Mouse (Mus musculus) cerebellum, adult 9-10 months (tissue): ENCODE data around the gene Aldh1a2.
A peak's percentile ranks its signal among the peaks of the same experiment; 100 is the strongest.

Experiments used
- DNase-seq: peaks from one replicate; pipeline ENCODE4 v3.0.0; 2022

Aldh1a2 gene

DNA sequence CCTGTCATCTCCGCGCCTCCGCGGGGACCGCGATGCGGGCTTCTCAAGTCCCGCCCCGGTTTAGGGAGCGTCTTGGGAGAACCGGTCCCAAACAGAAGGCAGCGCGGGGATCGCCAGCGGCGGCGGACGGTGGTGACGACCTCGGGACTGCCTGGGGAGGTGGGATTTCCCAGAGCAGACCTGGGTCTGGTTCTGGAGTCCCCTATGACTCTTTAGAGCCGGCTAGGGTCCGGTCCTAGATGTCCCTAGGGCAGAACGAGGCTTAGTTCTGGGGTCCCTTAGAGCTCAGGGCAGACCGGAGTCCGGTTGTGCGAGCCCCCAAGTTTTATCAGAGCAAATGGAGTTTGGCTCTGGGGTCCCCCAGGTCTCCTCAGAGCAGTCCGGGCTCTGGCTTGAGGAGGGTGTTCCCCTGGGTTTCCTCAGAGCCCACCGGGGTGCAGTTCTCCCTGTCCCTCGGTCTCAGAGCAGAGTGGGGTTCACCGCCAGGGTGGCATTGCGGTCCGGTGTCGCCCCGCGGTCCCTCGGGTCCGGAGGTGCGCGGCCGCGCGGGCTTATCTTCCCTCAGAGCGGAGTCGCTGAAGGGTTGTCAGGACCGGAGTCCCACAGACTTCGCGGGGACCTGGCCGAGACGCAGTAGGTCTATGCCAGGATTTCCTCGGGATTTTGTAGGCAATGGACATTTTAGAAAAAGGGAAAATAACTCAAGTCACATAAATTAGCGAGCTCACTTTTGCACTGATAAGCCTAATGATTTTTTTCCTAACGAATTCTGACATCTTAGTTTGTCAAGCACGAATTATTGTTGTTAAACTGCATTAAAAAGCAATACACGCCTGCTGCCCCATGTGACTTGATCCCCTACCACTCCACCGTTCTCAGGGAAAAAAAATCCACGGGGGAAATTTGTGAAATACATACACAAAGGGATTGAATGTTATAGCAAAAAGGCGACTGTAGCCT, 727 bp downstream of the Aldh1a2 start:
- DNase-seq, result no peak

DNA sequence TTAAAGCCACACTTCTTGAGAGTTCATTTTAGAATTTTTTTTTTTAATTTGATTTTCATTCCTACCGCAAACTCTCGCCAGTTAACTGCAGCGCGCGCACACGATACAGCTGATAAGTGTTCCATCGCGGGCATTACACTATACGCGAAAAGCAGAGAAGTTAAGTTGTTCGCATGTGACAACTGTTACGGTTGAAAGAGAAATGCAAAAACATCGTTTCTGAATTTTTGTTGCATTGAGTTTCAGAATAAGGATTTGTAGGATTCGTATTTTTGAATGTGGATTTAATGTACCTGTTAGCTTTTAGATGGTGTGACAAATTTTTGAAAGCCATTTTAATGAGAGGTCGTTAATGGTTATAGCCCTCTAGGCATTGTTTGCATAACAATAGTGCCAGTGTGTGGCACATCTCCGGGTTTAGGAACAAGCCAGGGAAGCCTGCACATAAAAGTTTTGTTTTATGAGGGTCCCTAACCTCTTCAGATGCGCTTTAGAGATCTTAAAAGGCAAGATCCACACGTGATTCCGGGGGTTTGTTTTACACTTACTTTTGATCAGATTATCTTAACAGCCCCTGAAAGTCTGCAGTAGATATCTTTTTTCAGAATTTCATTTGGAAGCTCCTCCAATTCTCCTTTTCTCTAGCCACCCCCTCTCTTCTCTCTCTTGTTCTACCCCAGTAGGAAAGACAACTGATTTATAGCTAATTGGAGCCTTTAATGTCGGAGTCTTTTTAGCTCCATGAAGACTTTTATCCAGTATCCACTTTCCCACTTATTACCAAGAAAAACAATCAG, 1.6 kb downstream of the Aldh1a2 start:
- no peak for DNase-seq

- no peak for DNase-seq
Measured at GRCm38 (mm10) chr9:71217793-71218095, 2.2 kb downstream of the Aldh1a2 start.

DNA sequence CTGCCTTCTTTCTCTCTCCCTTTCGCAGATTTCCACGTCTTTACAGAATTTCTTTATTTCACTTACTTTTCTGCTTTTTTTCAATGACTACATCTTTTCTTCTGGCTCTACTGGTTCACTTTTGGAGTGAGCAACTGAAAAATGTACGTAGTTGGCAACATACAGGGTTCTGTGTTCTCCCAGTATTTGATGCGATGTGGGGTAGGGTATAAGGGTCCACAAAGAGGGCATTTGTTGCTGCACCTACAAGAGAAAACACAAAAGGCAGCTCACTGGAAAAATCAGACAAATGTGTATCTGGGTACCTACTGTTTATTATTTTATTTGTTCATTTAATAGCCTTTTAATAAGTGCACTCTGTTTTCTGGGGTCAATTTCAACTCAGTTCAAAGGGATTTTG, 3.6 kb downstream of the Aldh1a2 start:
- DNase-seq, result no peak

- DNase-seq, result no peak
Measured at GRCm38 (mm10) chr9:71220401-71220800, 4.8 kb downstream of the Aldh1a2 start.

DNA sequence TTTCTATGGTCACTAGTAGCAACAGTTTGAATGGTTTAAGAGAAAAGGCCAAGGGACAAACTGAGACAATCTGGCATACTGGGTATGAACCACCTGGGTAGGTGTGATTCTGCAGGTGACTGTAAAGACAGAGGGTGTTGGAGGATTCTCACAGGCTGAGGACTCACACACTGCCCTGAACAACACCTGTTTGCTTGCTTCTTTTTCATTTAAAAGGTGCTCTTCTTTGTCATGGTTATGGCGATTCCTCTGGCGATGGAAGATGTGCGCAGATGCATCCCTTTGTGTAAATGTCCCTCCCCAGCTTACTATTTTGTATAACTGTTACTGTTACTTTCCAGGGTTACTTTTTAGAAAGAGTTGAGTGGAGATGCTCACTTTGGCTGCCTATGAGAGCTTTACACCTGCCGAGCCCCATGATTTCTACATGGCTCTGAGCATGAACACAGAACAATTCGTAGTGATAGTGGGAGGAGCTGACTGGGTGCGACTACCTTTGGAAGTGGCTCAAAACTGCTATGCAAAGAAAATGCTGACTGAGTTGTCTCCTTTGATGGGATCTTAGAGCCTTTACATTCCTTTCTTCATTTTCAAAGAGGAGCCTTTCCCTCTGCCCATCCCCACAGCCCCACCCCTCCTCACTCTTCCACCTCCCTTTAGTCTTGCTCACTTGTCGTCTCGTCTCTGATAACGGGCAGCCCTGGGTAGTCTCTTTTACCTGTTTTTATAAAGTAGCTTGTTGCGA, 11.8 kb downstream of the Aldh1a2 start:
- no peak for DNase-seq

- DNase-seq, result no peak
Measured at GRCm38 (mm10) chr9:71230011-71230410, 14.4 kb downstream of the Aldh1a2 start.

- DNase-seq, result no peak
Measured at GRCm38 (mm10) chr9:71236540-71236939, 21.0 kb downstream of the Aldh1a2 start.

- no peak for DNase-seq
Measured at GRCm38 (mm10) chr9:71239926-71240325, 24.3 kb downstream of the Aldh1a2 start.

GRCm38 (mm10) chr9:71241515-71242411, 26.2 kb downstream of the Aldh1a2 start:
- no peak for DNase-seq

DNA sequence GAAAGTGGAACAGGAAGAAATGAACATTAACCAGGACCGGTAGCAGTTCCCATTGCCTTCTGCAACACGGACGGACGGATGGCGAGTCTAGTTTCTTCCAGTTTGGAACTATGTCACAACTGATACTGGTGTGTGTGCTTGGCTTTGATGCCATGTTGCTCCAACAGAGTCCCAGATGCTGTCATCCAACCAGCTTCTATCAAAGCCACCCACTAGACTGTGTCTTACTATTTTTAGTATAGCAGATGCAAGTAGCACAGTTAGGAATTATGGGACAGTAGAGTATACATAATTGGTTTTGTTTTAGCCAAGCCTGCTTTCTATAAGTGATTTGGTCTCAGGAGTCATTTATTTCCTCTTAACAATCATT, 26.8 kb downstream of the Aldh1a2 start:
- no peak for DNase-seq

DNA sequence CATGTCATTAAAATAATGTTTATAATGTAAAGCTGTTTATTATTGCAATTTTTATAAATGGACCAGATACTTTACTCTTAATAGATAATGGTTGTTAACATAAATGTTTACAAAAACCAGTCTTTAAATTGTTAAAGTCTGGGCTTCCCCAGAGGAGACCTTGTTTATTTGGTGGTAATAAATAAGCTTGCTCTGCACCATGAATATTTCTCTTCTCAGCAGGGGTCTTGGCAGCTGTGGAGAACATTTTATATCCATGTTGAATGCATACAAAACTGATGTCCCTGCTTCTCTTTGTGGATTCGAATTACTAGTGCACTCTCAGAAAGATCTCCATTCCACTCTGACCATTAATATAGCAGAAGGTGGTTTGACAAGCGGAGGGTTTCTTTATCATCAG, 38.8 kb downstream of the Aldh1a2 start:
- no peak for DNase-seq

GRCm38 (mm10) chr9:71262711-71263110, 47.1 kb downstream of the Aldh1a2 start:
- DNase-seq, result no peak

DNA sequence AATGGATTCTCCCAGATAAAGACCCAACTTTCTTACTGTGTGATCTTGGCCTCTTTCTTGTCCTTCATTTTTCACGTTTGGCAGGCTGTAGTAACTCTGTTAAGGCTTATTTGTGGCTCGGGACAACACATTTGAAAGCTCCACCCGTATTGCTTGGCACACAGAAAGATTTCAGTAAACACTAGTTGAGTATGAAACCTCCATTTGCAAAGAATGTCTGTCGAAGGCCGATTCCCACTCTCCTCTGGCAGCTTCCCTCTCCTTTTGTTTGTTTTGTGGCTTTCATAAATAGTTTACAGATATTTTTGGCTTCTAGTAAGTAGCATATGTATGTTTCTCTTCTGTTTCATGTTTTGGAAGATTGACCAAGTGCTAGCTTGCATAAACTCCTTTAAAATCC, 54.1 kb downstream of the Aldh1a2 start:
- no peak for DNase-seq

GRCm38 (mm10) chr9:71270205-71270604, 54.6 kb downstream of the Aldh1a2 start:
- DNase-seq, result no peak

- DNase-seq, result peak; percentile 51
Measured at GRCm38 (mm10) chr9:71276149-71276721, 60.6 kb downstream of the Aldh1a2 start.

- DNase-seq, result no peak
Measured at GRCm38 (mm10) chr9:71278741-71279140, 63.2 kb downstream of the Aldh1a2 start.

DNA sequence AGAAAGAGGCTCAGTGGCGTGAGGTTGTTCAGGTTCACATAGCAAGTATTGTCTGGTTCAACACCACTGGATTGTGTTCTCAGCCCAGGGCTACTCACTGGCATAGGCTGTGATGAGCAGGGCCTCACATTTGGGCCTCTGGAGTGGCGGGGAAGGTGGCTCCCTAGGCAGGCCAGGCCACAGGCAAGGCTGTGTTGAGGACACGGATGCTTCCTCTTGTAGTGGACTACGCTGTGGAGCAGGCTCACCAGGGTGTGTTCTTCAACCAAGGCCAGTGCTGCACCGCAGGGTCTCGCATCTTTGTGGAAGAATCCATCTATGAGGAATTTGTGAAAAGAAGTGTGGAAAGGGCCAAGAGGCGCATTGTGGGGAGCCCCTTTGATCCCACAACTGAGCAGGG, 67.6 kb downstream of the Aldh1a2 start:
- no peak for DNase-seq

DNA sequence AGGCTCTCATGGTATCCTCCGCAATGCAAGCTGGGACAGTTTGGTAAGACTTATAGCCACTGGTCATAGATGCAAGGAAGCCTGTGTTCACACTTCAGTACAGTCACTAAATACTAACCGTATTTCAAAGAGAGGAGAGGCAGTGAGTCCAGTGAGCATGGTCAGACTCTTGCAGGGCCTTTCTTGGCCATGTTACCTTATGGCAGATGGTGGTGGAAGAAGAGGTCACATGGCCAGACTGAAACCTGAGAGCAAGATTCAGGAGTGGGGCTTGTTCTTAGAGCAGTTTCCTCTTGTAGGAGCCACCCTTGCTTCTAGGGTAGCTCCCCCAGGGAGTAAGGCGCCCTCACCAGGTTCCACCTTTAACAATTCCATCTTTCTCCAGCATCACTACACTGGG, 69.6 kb downstream of the Aldh1a2 start:
- peak; percentile 11 for DNase-seq

- DNase-seq, result no peak
Measured at GRCm38 (mm10) chr9:71286420-71286819, 70.8 kb downstream of the Aldh1a2 start.

DNA sequence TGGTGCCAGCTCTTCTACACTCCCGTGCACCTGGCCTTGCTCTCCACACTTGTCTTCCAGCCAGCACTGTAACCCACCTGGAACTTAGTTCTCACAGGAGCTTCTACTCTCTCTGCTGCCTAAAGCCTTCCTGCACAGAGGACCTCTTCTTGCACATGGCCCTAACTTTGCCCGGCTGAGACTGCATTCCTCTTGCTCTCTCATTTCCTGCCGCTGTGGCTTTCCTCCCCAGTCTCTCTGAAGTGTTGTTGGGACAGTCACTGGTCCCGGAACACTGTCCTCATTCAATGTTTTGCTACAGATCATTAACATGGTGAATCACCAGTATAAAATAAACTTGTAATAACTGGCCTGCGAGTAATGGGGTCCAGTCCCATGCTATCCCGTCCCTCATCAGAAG, 73.1 kb downstream of the Aldh1a2 start:
- DNase-seq, result no peak

DNA sequence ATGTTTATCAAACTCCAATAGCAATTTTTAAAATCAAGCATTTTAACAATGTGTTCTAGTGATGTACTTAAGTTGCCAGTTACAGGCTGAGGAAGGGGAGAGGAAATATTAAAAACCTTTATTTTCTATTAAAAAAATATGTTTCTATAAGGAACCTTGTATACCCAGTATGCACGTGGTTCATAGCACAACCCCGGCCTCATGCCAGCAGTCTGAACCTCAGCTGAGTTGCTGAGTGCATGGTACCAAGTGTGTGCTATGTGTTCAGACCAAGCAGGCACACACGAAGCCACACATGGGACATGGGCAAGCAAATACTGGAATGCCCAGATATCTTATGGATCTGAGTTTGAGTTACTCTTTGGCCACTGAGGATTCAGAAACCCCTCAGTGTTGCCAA, 74.2 kb downstream of the Aldh1a2 start:
- no peak for DNase-seq
